Mouse (Mus musculus): ENCODE results near the gene Gucy2f.
A peak's percentile ranks its signal among the peaks of the same experiment; 100 is the strongest.
"Not testable (repeated sequence)": the region's sequence is repeated elsewhere in the genome, so short reads cannot be mapped to it uniquely, and the experiment has no call there.

Gucy2f gene

GRCm38 (mm10) chrX:142196831-142197230 lies at the start of gene Gucy2f:
Gene Gucy2f, minus strand, starts transcription at chrX:142196931.
- DNase-seq (ENCODE audit: low spot score in 2 of 2): no peak

- DNase-seq (ENCODE audit: low spot score in 2 of 2): no peak
Measured at GRCm38 (mm10) chrX:142245682-142246327, 49.1 kb upstream of the Gucy2f start.

GRCm38 (mm10) chrX:142237101-142237500 lies 40.4 kb upstream of the Gucy2f start:
- no peak for DNase-seq (ENCODE audit: low spot score in 2 of 2)

GRCm38 (mm10) chrX:142236146-142236545 lies 39.4 kb upstream of the Gucy2f start:
- not testable (repeated sequence) for DNase-seq (ENCODE audit: low spot score in 2 of 2)

- no peak for DNase-seq (ENCODE audit: low spot score in 2 of 2)
Measured at GRCm38 (mm10) chrX:142228769-142229158, 32.0 kb upstream of the Gucy2f start.

- DNase-seq (ENCODE audit: low spot score in 2 of 2): peak; percentile 43 to 70
Measured at GRCm38 (mm10) chrX:142228055-142228768, 31.5 kb upstream of the Gucy2f start.

- no peak for DNase-seq (ENCODE audit: low spot score in 2 of 2)
Measured at GRCm38 (mm10) chrX:142227398-142228054, 30.8 kb upstream of the Gucy2f start.

GRCm38 (mm10) chrX:142226542-142226941 lies 29.8 kb upstream of the Gucy2f start, which contains the start of gene Nxt2:
Gene Nxt2, plus strand, starts transcription at chrX:142226770.
- no peak for DNase-seq (ENCODE audit: low spot score in 2 of 2)

- peak in 1 of 2 experiments; percentile 37 for DNase-seq (ENCODE audit: low spot score in 2 of 2)
Measured at GRCm38 (mm10) chrX:142200295-142200694, 3.6 kb upstream of the Gucy2f start.

- DNase-seq (ENCODE audit: low spot score in 2 of 2): no peak
Measured at GRCm38 (mm10) chrX:142195551-142195950, 1.2 kb downstream of the Gucy2f start.

- no peak for DNase-seq (ENCODE audit: low spot score in 2 of 2)
Measured at GRCm38 (mm10) chrX:142194420-142194819, 2.3 kb downstream of the Gucy2f start.

- no peak for DNase-seq (ENCODE audit: low spot score in 2 of 2)
Measured at GRCm38 (mm10) chrX:142190355-142190754, 6.4 kb downstream of the Gucy2f start.

- DNase-seq (ENCODE audit: low spot score in 2 of 2): peak; percentile 39 to 51
Measured at GRCm38 (mm10) chrX:142189023-142189703, 7.6 kb downstream of the Gucy2f start.

- DNase-seq (ENCODE audit: low spot score in 2 of 2): no peak
Measured at GRCm38 (mm10) chrX:142182026-142182425, 14.7 kb downstream of the Gucy2f start.

GRCm38 (mm10) chrX:142176981-142177380 lies 19.8 kb downstream of the Gucy2f start:
- no peak for DNase-seq (ENCODE audit: low spot score in 2 of 2)

- no peak for DNase-seq (ENCODE audit: low spot score in 2 of 2)
Measured at GRCm38 (mm10) chrX:142115779-142116178, 81.0 kb downstream of the Gucy2f start.

GRCm38 (mm10) chrX:142111236-142111635 lies 85.5 kb downstream of the Gucy2f start:
- peak in 1 of 2 experiments; percentile 8 for DNase-seq (ENCODE audit: low spot score in 2 of 2)

GRCm38 (mm10) chrX:142096904-142097303 lies 99.8 kb downstream of the Gucy2f start:
- peak in 1 of 2 experiments; percentile 5 for DNase-seq (ENCODE audit: low spot score in 2 of 2)

GRCm38 (mm10) chrX:142095579-142095978 lies 101.2 kb downstream of the Gucy2f start:
- no peak for DNase-seq (ENCODE audit: low spot score in 2 of 2)

GRCm38 (mm10) chrX:142062585-142062984 lies 134.1 kb downstream of the Gucy2f start:
- no peak for DNase-seq (ENCODE audit: low spot score in 2 of 2)

All from cerebellum, postnatal 4 days (tissue).